Mouse (Mus musculus) forebrain, embryonic 12.5 days (tissue): ENCODE measurements around the gene Cdk5rap2. TPM values are rescaled to one million over a fixed set of nuclear protein-coding genes. Genes with fewer than 3 reads are reported as not detected.

Experiments
- ATAC-seq: fragments of 200-750 bp; cut with Nextera tagmentation; 2 replicates; pipeline ENCODE4 v1.8.0; 2017; ENCODE audit warnings: moderate TSS enrichment; ENCODE audit not compliant: low FRiP score
- H3K27ac ChIP-seq: fragments of 300-500 bp; sonication (generic); 2 replicates; pipeline ENCODE4 v1.5.1; 2016; ENCODE audit warnings: mild to moderate bottlenecking
- H3K27me3 ChIP-seq: fragments of 300-500 bp; sonication (generic); 2 replicates; pipeline ENCODE4 v1.6.1; 2016; ENCODE audit warnings: mild to moderate bottlenecking
- H3K36me3 ChIP-seq: fragments of 300-500 bp; sonication (generic); replicated peaks from 2 replicates; pipeline ENCODE4 v1.6.1; 2016; ENCODE audit warnings: mild to moderate bottlenecking
- H3K4me1 ChIP-seq: fragments of 300-500 bp; sonication (generic); 2 replicates; pipeline ENCODE4 v1.6.1; 2016
- H3K4me2 ChIP-seq: fragments of 300-500 bp; sonication (generic); 2 replicates; pipeline ENCODE4 v1.6.1; 2016; ENCODE audit warnings: mild to moderate bottlenecking, moderate library complexity
- H3K4me3 ChIP-seq: fragments of 300-500 bp; sonication (generic); replicated peaks from 2 replicates; pipeline ENCODE4 v1.5.1; 2016; ENCODE audit warnings: mild to moderate bottlenecking
- H3K9ac ChIP-seq: fragments of 300-500 bp; sonication (generic); 2 replicates; pipeline ENCODE4 v1.6.1; 2016; ENCODE audit warnings: mild to moderate bottlenecking
- H3K9me3 ChIP-seq: fragments of 300-500 bp; sonication (generic); 2 replicates; pipeline ENCODE4 v1.6.1; 2016
- WGBS: fragments of 180-500 bp; shearing (Covaris S2); methylation state at CpG from one replicate; pipeline ENCODE4 v1.1.7; 2016; 5-methylcytosine and 5-hydroxymethylcytosine counted together
- polyA plus RNA-seq: library from polyadenylated mRNA; unstranded; fragments of >200 nt; fragmentation: Nextera tagmentation; extraction: Ambion mirVana; gene quantifications from 2 replicates; pipeline ENCODE4 v1.2.1, GENCODE M21; 2016

Cdk5rap2 gene
- polyA plus RNA-seq, 1 experiment from 2014 or later: 29.2 TPM

GRCm38 (mm10) chr4:70396701-70397100 lies 13.5 kb downstream of the Cdk5rap2 start:
- ATAC-seq: no peak
- Histone ChIP-seq H3K4me3 (no peak overlapping the region), H3K4me1 (no peaks in the 10 kb centered on the region), H3K27me3 (no peaks in the 10 kb centered on the region), H3K27ac (no peak overlapping the region), H3K9me3 (no peaks in the 10 kb centered on the region), H3K36me3 (peaks cover 36% of the 10 kb centered on the region), H3K4me2 (no peak overlapping the region), H3K9ac (no peak overlapping the region)
- 87% methylated on average over 5 of the region's 5 CpGs for WGBS

- WGBS: 86% methylated on average over 2 of the region's 2 CpGs
- no peak overlapping the region for H3K27ac ChIP-seq
- no peak overlapping the region for H3K4me3 ChIP-seq
- no peak overlapping the region for H3K4me2 ChIP-seq
- peaks cover 22% of the 10 kb centered on the region; the same call in 1 of the 2 replicates for H3K36me3 ChIP-seq
- ATAC-seq: no peak
- H3K4me1 ChIP-seq: no peaks in the 10 kb centered on the region
- H3K9ac ChIP-seq: no peak overlapping the region
- no peaks in the 10 kb centered on the region for H3K9me3 ChIP-seq
- H3K27me3 ChIP-seq: no peaks in the 10 kb centered on the region
These were observed 15.5 kb downstream of the Cdk5rap2 start for GRCm38 (mm10) chr4:70394736-70395135.

DNA sequence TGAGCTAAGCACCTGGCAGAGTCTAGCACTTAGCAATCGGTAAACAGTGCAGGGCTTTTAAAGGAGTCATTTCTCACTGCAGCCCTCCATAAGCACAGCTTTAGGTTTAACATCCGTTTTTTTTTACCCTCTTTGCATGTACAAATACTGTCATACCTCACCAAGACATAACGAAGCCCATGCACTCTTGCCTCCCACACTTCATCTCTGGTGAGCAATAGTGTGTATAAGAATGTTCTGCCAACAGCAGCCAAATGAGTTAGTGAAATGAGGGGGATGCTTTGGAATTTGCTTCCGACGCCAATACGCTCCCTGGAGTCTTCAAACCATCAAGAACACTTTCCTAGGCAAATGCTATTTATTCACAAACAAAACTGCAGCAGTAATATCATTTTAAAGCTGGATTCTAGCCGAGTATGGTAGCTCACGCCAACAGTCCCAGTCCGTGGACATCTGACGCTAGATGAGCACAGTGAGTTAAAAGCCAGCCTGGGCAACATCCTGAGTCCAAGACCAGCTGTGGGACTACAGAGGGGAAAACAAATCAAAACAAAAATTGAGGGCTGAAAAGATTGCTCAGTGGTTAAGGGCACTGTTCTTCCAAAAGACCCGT lies 18.4 kb downstream of the Cdk5rap2 start:
- H3K36me3 ChIP-seq: peaks cover 12% of the 10 kb centered on the region; the same call in 1 of the 2 replicates
- 91% methylated on average over 11 of the region's 11 CpGs for WGBS
- H3K4me1 ChIP-seq: no peaks in the 10 kb centered on the region
- no peak overlapping the region for H3K4me3 ChIP-seq
- H3K27ac ChIP-seq: no peak overlapping the region
- H3K4me2 ChIP-seq: no peak overlapping the region
- H3K9ac ChIP-seq: no peak overlapping the region
- ATAC-seq: no peak
- no peaks in the 10 kb centered on the region for H3K27me3 ChIP-seq
- H3K9me3 ChIP-seq: no peaks in the 10 kb centered on the region

GRCm38 (mm10) chr4:70391073-70391472 lies 19.2 kb downstream of the Cdk5rap2 start:
- Histone ChIP-seq H3K9me3 (no peaks in the 10 kb centered on the region), H3K4me2 (no peak overlapping the region), H3K4me1 (no peaks in the 10 kb centered on the region), H3K36me3 (peaks cover 12% of the 10 kb centered on the region; the same call in 1 of the 2 replicates), H3K27ac (no peak overlapping the region), H3K4me3 (no peak overlapping the region), H3K27me3 (no peaks in the 10 kb centered on the region), H3K9ac (no peak overlapping the region)
- 91% methylated on average over 9 of the region's 9 CpGs for WGBS
- no peak for ATAC-seq

DNA sequence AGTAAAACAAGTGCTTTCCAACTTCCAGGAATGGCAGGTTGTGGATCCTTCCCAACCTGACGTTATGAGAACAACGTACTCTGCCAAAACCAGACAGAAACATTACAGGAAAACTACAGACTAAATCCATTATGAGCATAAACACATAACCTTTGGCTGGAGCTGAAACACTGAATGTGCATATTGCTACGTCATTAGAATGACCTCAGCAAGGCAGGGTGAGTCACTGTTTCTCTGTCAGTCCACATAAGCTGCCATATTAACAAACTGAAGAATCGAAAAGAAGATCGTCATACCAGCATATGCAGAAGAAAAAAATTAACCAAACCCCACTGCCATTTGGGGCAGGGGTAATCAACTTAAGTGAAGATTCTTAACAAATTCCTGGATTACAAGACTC lies 24.0 kb downstream of the Cdk5rap2 start:
- no peak overlapping the region for H3K27ac ChIP-seq
- no peak for ATAC-seq
- H3K9me3 ChIP-seq: no peaks in the 10 kb centered on the region
- no peak overlapping the region for H3K4me3 ChIP-seq
- no peaks in the 10 kb centered on the region for H3K27me3 ChIP-seq
- H3K9ac ChIP-seq: no peak overlapping the region
- H3K4me1 ChIP-seq: no peaks in the 10 kb centered on the region
- WGBS: 94% methylated on average over 5 of the region's 5 CpGs
- H3K36me3 ChIP-seq: peaks cover 3% of the 10 kb centered on the region; the same call in 1 of the 2 replicates
- no peak overlapping the region for H3K4me2 ChIP-seq

- H3K9ac ChIP-seq: no peak overlapping the region
- no peaks in the 10 kb centered on the region for H3K9me3 ChIP-seq
- no peak overlapping the region for H3K4me3 ChIP-seq
- no peak overlapping the region for H3K4me2 ChIP-seq
- H3K27ac ChIP-seq: no peak overlapping the region
- H3K36me3 ChIP-seq: peaks cover 40% of the 10 kb centered on the region
- ATAC-seq: no peak
- no peaks in the 10 kb centered on the region for H3K4me1 ChIP-seq
- 57% methylated on average over 4 of the region's 4 CpGs for WGBS
- H3K27me3 ChIP-seq: no peaks in the 10 kb centered on the region
These were observed 32.9 kb downstream of the Cdk5rap2 start for GRCm38 (mm10) chr4:70377359-70377758.

DNA sequence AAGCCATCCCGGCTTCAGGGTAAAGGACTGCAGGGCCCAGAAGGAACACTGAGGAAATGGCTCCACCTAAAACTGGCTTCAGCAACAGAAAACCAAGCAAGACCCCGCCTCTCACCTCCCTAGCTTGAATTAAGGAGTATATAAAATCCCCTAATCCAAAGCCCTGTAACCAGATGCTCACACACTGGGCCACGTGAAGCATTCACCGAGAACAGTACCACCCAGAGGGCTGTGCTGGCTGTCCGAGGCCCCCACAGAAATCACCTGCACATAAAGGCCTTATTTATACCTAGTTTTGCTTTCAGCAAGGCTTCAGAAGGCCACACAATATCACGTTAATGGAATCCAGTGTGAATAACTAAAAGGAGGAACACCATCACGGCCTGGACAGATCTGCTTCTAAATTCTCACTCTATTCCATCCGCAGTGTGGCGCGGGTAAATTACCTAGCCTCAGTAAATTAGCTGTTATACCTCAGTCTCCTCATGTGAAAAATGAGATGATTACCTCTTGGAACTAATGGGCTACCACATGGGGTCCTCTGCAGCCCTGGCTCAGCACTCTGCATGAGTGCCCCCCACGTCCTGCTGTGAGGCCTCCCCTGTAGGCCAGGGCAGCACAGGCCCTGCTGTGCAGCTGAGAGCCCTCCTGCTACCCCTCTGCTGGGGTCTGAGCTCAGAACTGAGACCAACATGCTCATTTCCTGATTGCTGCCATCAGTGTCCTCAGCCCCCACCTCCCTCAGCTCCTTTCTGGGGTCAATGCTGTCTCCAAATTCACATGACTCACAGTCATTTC lies 45.0 kb downstream of the Cdk5rap2 start:
- Histone ChIP-seq H3K4me2 (no peak overlapping the region), H3K4me3 (no peak overlapping the region), H3K36me3 (peaks cover 17% of the 10 kb centered on the region), H3K9me3 (no peaks in the 10 kb centered on the region), H3K4me1 (peaks cover 23% of the 10 kb centered on the region), H3K27me3 (no peaks in the 10 kb centered on the region), H3K27ac (0 out of 2 replicates have a peak overlapping the region, but pooled peaks have one; percentile 42), H3K9ac (no peak overlapping the region)
- 44% methylated on average over 11 of the region's 11 CpGs for WGBS
- ATAC-seq: peak; percentile 95

DNA sequence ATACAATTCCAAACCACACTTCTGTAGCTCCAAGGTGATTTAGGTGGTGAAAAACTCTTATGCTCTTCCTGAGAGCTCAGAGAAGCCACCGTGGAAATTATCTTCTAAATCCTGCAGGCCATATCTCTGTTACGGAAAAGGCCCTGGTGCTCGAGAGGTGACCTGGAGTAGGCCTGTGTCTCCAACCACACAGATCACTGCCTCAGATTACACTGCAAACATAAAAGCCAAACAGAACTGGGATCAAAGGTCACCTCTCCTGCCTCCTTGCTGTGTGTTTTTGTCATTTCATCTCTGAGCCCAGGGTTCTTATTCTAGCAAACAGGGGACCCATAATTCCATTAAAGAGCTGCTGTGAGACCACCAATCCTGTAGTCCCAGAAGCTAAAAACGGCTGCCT lies 48.9 kb downstream of the Cdk5rap2 start:
- WGBS: 74% methylated on average over 4 of the region's 4 CpGs
- Histone ChIP-seq H3K36me3 (peaks cover 49% of the 10 kb centered on the region), H3K9ac (no peak overlapping the region), H3K27ac (no peak overlapping the region), H3K9me3 (no peaks in the 10 kb centered on the region), H3K4me1 (peaks cover 23% of the 10 kb centered on the region), H3K4me2 (no peak overlapping the region), H3K27me3 (no peaks in the 10 kb centered on the region), H3K4me3 (no peak overlapping the region)
- no peak for ATAC-seq

DNA sequence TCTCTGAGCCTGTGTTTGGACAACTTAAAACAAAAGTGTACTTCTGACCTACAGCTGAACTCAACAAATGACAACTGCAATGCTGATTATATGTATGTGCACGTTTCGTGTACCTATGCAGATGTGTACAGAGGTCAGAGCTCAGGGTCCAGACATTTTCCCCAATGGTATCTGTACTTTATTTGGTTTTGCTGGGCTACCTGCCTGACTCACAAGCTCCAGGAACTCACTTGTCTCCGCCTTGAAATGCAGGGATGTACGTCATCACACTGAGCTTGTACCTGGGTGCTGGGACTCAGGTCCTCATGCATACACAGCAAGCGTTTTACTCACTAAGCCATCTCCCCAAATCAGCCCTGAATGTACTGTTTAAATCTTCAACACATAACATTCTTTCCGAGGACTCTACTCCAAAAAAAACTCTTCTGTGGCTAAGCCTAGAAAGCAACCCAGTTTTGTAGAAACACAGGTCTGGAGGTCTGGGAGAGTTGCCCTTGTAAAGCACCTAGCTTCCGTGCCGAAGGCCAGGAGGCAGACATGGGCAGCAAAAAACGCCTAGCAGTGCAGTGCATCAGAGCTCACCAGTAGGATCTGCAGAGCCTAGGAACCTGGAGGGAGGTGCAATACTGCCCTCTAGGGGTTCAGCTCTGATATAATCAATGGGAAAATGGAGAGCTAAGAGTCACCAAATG lies 54.4 kb downstream of the Cdk5rap2 start:
- Histone ChIP-seq H3K4me2 (no peak overlapping the region), H3K9ac (no peak overlapping the region), H3K4me1 (no peaks in the 10 kb centered on the region), H3K4me3 (no peak overlapping the region), H3K27me3 (no peaks in the 10 kb centered on the region), H3K9me3 (no peaks in the 10 kb centered on the region), H3K27ac (no peak overlapping the region), H3K36me3 (peaks cover 75% of the 10 kb centered on the region)
- WGBS: 77% methylated on average over 9 of the region's 9 CpGs
- ATAC-seq: peak; percentile 73

DNA sequence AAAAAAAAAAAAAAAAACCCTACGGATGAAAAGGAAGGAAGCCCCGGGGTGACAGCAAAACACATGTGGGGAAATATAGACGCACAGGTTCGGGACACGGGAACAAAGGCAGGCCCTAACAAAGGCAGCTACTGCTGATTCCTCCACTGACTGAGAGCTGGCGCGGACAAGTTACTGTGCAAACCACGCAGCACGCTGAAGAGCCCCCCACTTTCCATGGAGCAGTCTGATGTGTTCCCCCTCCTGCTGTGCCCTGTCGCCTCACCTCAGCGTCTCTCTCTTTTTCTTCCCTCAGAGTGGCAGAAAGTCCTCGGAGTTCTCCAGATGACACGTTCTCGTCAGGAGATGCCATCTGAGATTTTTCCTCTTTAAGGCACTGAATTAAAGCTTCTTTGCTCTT lies 55.8 kb downstream of the Cdk5rap2 start:
- Histone ChIP-seq H3K27ac (no peak overlapping the region), H3K27me3 (no peaks in the 10 kb centered on the region), H3K4me3 (no peak overlapping the region), H3K36me3 (peaks cover 66% of the 10 kb centered on the region), H3K4me2 (no peak overlapping the region), H3K9ac (no peak overlapping the region), H3K9me3 (no peaks in the 10 kb centered on the region), H3K4me1 (no peaks in the 10 kb centered on the region)
- WGBS: 90% methylated on average over 14 of the region's 14 CpGs
- ATAC-seq: no peak

DNA sequence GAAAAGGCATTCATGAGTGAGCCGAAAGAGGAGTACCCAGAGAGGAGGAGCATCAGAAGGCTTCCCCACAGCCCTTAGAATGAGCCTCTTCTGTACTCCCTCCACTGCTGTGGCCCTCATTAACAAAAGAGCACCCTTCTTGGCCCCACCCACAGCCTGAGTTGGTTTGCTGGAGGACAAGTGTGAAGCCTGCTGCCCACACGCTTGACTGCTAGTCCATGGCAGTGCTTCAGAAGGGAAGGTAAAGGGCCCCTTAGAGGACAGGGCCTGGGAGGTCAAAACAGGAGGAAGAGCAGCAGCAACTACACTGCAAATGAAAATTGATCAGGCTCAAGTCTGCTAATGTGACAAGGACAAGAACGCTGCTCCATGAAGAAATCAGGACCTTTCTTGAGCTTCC lies 56.6 kb downstream of the Cdk5rap2 start:
- no peaks in the 10 kb centered on the region for H3K9me3 ChIP-seq
- H3K4me3 ChIP-seq: no peak overlapping the region
- no peak overlapping the region for H3K27ac ChIP-seq
- peaks cover 65% of the 10 kb centered on the region for H3K36me3 ChIP-seq
- ATAC-seq: no peak
- no peaks in the 10 kb centered on the region for H3K4me1 ChIP-seq
- no peak overlapping the region for H3K4me2 ChIP-seq
- no peaks in the 10 kb centered on the region for H3K27me3 ChIP-seq
- 70% methylated on average over 3 of the region's 3 CpGs for WGBS
- no peak overlapping the region for H3K9ac ChIP-seq

DNA sequence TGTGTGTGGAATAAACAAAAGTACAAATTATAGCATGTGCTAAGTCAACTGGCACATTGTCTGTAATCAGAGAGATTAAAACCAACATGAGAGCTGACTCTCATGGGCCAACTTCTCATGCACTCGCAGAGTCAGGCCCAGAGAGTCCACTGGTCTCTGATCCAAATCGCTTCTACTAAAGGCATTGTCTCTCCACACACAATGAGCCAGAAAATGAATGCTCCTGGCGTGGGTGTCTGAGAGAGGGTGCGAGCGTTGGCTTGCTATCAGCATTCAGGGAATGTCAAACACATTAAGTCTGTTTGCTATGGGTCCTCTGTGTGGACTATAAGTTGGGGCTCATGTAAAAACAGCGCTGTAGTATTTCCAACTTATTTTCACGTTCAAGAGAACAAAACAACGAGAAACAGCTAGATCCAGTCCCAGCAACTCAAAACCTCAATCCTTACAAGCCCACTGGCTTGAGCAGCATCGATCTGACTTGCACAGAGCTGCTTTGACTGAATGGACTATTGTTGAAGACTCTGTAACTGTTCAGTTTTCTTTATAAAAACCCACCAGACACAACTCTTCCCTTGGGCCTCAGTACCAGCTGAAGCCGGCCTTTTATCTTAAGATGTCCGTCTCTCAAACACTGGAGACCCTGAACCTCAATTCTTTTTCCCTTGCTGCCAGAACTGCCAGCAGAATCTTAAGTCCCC lies 74.6 kb downstream of the Cdk5rap2 start:
- no peaks in the 10 kb centered on the region for H3K9me3 ChIP-seq
- no peak overlapping the region for H3K4me2 ChIP-seq
- H3K9ac ChIP-seq: no peak overlapping the region
- WGBS: 64% methylated on average over 11 of the region's 11 CpGs
- H3K4me1 ChIP-seq: peaks cover 16% of the 10 kb centered on the region
- no peak overlapping the region for H3K27ac ChIP-seq
- H3K36me3 ChIP-seq: peaks cover 16% of the 10 kb centered on the region
- no peaks in the 10 kb centered on the region for H3K27me3 ChIP-seq
- ATAC-seq: no peak
- H3K4me3 ChIP-seq: no peak overlapping the region
